Mouse (Mus musculus): ENCODE results near the gene Il9.

Gene Il9

GRCm38 (mm10) chr13:56471211-56471610 lies 10.8 kb downstream of the Il9 start:
- DNase-seq = no peak

- DNase-seq = no peak
Measured at GRCm38 (mm10) chr13:56468536-56468935, 13.5 kb downstream of the Il9 start.

- no peak for DNase-seq
Measured at GRCm38 (mm10) chr13:56467786-56468185, 14.3 kb downstream of the Il9 start.

GRCm38 (mm10) chr13:56463750-56464149 lies 18.3 kb downstream of the Il9 start:
- peak in 1 of 2 experiments; percentile 12 for DNase-seq

- peak; percentile 48 to 69 for DNase-seq
Measured at GRCm38 (mm10) chr13:56463261-56463660, 18.8 kb downstream of the Il9 start.

- DNase-seq = no peak
Measured at GRCm38 (mm10) chr13:56462791-56463190, 19.3 kb downstream of the Il9 start.

GRCm38 (mm10) chr13:56461460-56461859 lies 20.6 kb downstream of the Il9 start:
- DNase-seq = peak; percentile 71 to 88

GRCm38 (mm10) chr13:56458001-56458400 lies 24.0 kb downstream of the Il9 start:
- no peak for DNase-seq

- DNase-seq = peak in 1 of 2 experiments; percentile 40
Measured at GRCm38 (mm10) chr13:56450035-56450434, 32.0 kb downstream of the Il9 start.

GRCm38 (mm10) chr13:56449239-56450030 lies 32.6 kb downstream of the Il9 start:
- DNase-seq = peak; percentile 68 to 76

GRCm38 (mm10) chr13:56444996-56445395 lies 37.0 kb downstream of the Il9 start:
- DNase-seq = no peak

GRCm38 (mm10) chr13:56444112-56444511 lies 37.9 kb downstream of the Il9 start:
- DNase-seq = no peak

- no peak for DNase-seq
Measured at GRCm38 (mm10) chr13:56443411-56443810, 38.6 kb downstream of the Il9 start.

GRCm38 (mm10) chr13:56438211-56439075 lies 43.6 kb downstream of the Il9 start, which contains the start of gene Slc25a48:
TSS of gene Slc25a48 (plus strand) at chr13:56438355.
- DNase-seq = peak; percentile 79 to 92

GRCm38 (mm10) chr13:56435615-56436287 lies 46.3 kb downstream of the Il9 start:
- DNase-seq = peak in 1 of 2 experiments; percentile 35

GRCm38 (mm10) chr13:56434311-56434751 lies 47.7 kb downstream of the Il9 start:
- DNase-seq = peak; percentile 86 to 95

- DNase-seq = peak; percentile 55 to 61
Measured at GRCm38 (mm10) chr13:56433466-56433865, 48.6 kb downstream of the Il9 start.

- peak in 1 of 2 experiments; percentile 25 for DNase-seq
Measured at GRCm38 (mm10) chr13:56432496-56432895, 49.5 kb downstream of the Il9 start.

Measured in kidney, postnatal 25 days (tissue).